Mouse (Mus musculus) kidney, adult 2 months (tissue): Measurements from ENCODE around the gene Vmn2r1.

Source experiments
- CTCF ChIP-seq: fragments of 200-500 bp; conservative IDR thresholded peaks from 2 replicates; pipeline ENCODE4 v1.5.1; 2011; ENCODE audit warnings: low read depth, mild to moderate bottlenecking, control low read depth, low read length, moderate library complexity, mixed read lengths; ENCODE audit not compliant: insufficient read depth, insufficient read length
- POLR2A ChIP-seq: fragments of 200-500 bp; IDR thresholded peaks from one replicate; pipeline ENCODE4 v1.6.1; 2011; ENCODE audit warnings: low read depth, low read length, control low read depth

DNA sequence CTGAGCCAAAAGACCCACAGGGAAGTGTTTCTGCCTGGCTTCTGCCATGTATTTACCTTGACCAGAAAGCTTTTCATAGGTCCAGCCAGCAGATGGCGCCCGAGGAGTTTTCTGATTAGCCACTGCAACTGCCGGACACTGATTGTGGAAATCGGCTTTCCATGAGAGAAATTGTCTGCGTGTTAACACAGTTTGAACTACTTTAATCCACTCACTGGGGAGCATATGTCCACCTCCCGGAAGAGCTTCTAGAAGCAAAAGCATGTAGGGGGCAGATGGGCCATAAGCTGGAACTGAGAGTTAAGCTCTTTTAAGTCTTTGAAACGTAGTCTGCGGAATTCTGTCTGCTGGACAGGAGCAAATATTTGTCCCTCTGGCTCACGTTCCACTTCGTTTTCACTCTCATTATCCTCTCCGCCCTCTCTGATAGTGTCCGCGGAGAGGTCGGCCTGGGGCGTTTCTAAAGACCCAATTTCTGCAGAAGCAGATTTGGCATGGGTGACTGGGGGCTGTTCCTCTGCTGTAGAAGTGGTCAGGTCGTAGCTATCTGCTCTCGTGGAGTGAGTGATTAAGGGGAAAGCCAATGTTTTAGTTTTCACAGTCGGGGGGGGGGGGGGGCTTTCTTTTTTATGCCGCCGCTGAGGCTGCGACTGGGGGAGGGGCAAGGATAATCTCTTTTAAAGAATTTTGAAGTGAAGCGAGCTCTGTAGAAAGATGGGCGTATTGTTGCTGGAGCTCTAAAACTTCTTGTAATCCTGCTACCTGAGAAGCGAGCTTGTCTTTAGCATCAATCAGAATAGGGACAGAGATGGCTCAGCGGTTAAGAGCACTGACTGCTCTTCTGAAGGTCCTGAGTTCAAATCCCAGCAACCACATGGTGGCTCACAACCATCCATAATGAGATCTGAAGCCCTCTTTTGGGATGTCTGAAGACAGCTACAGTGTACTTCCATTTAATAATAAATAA, 41.2 kb upstream of the Vmn2r1 start:
- peak; percentile 75 for TF ChIP-seq CTCF
- no peak for TF ChIP-seq POLR2A
